Mouse (Mus musculus) G1E (cell line): ENCODE results near the gene Stc2. TPM values are rescaled to one million over a fixed set of nuclear protein-coding genes. Genes with fewer than 3 reads are reported as not detected.
A peak's percentile ranks its signal among the peaks of the same experiment; 100 is the strongest.

Experiments
- ATAC-seq: 2 replicates; pipeline ENCODE4 v1.8.0; 2016; ENCODE audit warnings: mild to moderate bottlenecking; ENCODE audit not compliant: insufficient number of reproducible peaks, poor library complexity, low FRiP score, severe bottlenecking; ENCODE audit errors: extremely low read depth
- DNase-seq: peaks from one replicate; pipeline ENCODE4 v3.0.0; 2012; ENCODE audit warnings: low spot score
- H3K27me3 ChIP-seq: 2 replicates; pipeline ENCODE4 v1.6.1; 2012; ENCODE audit warnings: mild to moderate bottlenecking, low read length, inconsistent platforms; ENCODE audit not compliant: insufficient read depth
- H3K36me3 ChIP-seq: replicated peaks from 2 replicates; pipeline ENCODE3; 2012; ENCODE audit warnings: mild to moderate bottlenecking, inconsistent platforms
- H3K4me1 ChIP-seq: 2 replicates; pipeline ENCODE4 v1.6.1; 2012; ENCODE audit warnings: low read depth, low read length, inconsistent platforms, mixed read lengths; ENCODE audit not compliant: insufficient read depth
- H3K4me3 ChIP-seq: 2 replicates; pipeline ENCODE4 v1.5.1; 2012; ENCODE audit warnings: low read depth, mild to moderate bottlenecking, inconsistent platforms, low read length, moderate library complexity, mixed read lengths
- H3K9me3 ChIP-seq: replicated peaks from 2 replicates; pipeline ENCODE4 v1.6.1; 2012; ENCODE audit warnings: inconsistent platforms
- CTCF ChIP-seq: IDR thresholded peaks from 2 replicates; pipeline ENCODE4 v1.5.1; 2012; ENCODE audit warnings: low read depth, low read length, inconsistent platforms, mixed read lengths
- GATA1 ChIP-seq: IDR thresholded peaks from 2 replicates; pipeline ENCODE4 v1.6.1; 2012; ENCODE audit warnings: borderline replicate concordance, low read length, inconsistent platforms, mixed read lengths
- GATA2 ChIP-seq: IDR thresholded peaks from 2 replicates; pipeline ENCODE4 v1.6.1; 2012; ENCODE audit warnings: low read depth, low read length, inconsistent platforms, borderline replicate concordance
- POLR2AphosphoS5 ChIP-seq: IDR thresholded peaks from 2 replicates; pipeline ENCODE4 v1.6.1; 2012; ENCODE audit warnings: low read depth, low read length, inconsistent platforms; ENCODE audit not compliant: insufficient replicate concordance
- TAL1 ChIP-seq: conservative IDR thresholded peaks from 2 replicates; pipeline ENCODE4 v1.6.1; 2012; ENCODE audit warnings: low read depth, low read length, inconsistent platforms, mixed read lengths
- polyA plus RNA-seq: library from polyadenylated mRNA; stranded (reverse); fragments of >175 nt; gene quantifications from 2 replicates; pipeline ENCODE4 v1.2.3, GENCODE M21; 2012
- total RNA-seq, 2 experiments: library from RNA; stranded (forward) in 1 of 2; stranded (reverse) in 1 of 2; fragments of 200-1000 nt in 1 of 2; fragments of >200 nt in 1 of 2; fragmentation: Nextera tagmentation in 1 of 2; gene quantifications; 2 replicates each; pipeline ENCODE4 v1.2.3; 2014 to 2017

Gene Stc2
- total and polyA plus RNA-seq, 3 experiments: 0.33 TPM; not detected in 2

- 0 out of 2 replicates have a peak, but pooled peaks cover 2% of the 10 kb centered on the region for H3K27me3 ChIP-seq
- DNase-seq (no peak), ATAC-seq (no peak)
- no peaks in the 10 kb centered on the region for H3K36me3 ChIP-seq
- H3K9me3 ChIP-seq: no peaks in the 10 kb centered on the region
- no peak overlapping the region for H3K4me3 ChIP-seq
- no peaks in the 10 kb centered on the region for H3K4me1 ChIP-seq
- TF ChIP-seq POLR2AphosphoS5 (no peak), GATA2 (no peak), GATA1 (no peak), TAL1 (no peak), CTCF (no peak)
These were observed 12.3 kb upstream of the Stc2 start for GRCm38 (mm10) chr11:31382145-31382544.

- Histone ChIP-seq H3K27me3 (peaks cover 10% of the 10 kb centered on the region; the same call in 1 of the 2 replicates), H3K36me3 (no peaks in the 10 kb centered on the region), H3K4me3 (no peak overlapping the region), H3K4me1 (no peaks in the 10 kb centered on the region; the same call in 1 of the 2 replicates), H3K9me3 (no peaks in the 10 kb centered on the region)
- TF ChIP-seq CTCF (peak; percentile 46; the same call in 1 of the 2 replicates), TAL1 (no peak)
- ATAC-seq: peak; percentile 28; the same call in 1 of the 2 replicates
- DNase-seq: no peak
These were observed 3.6 kb upstream of the Stc2 start for GRCm38 (mm10) chr11:31373438-31373837.

- DNase-seq: no peak
- no peak for ATAC-seq
- H3K36me3 ChIP-seq: no peaks in the 10 kb centered on the region
- H3K4me3 ChIP-seq: no peak overlapping the region
- peaks cover 10% of the 10 kb centered on the region; the same call in 1 of the 2 replicates for H3K27me3 ChIP-seq
- no peaks in the 10 kb centered on the region for H3K9me3 ChIP-seq
- no peaks in the 10 kb centered on the region; the same call in 1 of the 2 replicates for H3K4me1 ChIP-seq
- no peak for TF ChIP-seq POLR2AphosphoS5
- TF ChIP-seq GATA2: no peak
- no peak for TF ChIP-seq CTCF
- no peak for TF ChIP-seq TAL1
These were observed 2.3 kb upstream of the Stc2 start for GRCm38 (mm10) chr11:31372206-31372605.

GRCm38 (mm10) chr11:31371256-31371838 lies 1.5 kb upstream of the Stc2 start:
- DNase-seq: no peak
- Histone ChIP-seq H3K4me1 (no peaks in the 10 kb centered on the region; the same call in 1 of the 2 replicates), H3K36me3 (no peaks in the 10 kb centered on the region), H3K27me3 (peaks cover 10% of the 10 kb centered on the region; the same call in 1 of the 2 replicates), H3K4me3 (no peak overlapping the region), H3K9me3 (no peaks in the 10 kb centered on the region)
- no peak for TF ChIP-seq POLR2AphosphoS5
- no peak for TF ChIP-seq TAL1
- TF ChIP-seq CTCF: no peak
- TF ChIP-seq GATA2: no peak
- TF ChIP-seq GATA1: no peak
- no peak for ATAC-seq

GRCm38 (mm10) chr11:31370436-31371230 lies 759 bp upstream of the Stc2 start:
- TF ChIP-seq CTCF (no peak), TAL1 (no peak), POLR2AphosphoS5 (no peak), GATA1 (no peak), GATA2 (no peak)
- H3K4me1 ChIP-seq: no peaks in the 10 kb centered on the region; the same call in 1 of the 2 replicates
- H3K4me3 ChIP-seq: no peak overlapping the region
- no peaks in the 10 kb centered on the region for H3K9me3 ChIP-seq
- H3K36me3 ChIP-seq: no peaks in the 10 kb centered on the region
- DNase-seq (no peak), ATAC-seq (no peak)
- H3K27me3 ChIP-seq: peaks cover 10% of the 10 kb centered on the region; the same call in 1 of the 2 replicates

- H3K4me1 ChIP-seq: no peaks in the 10 kb centered on the region; the same call in 1 of the 2 replicates
- ATAC-seq: no peak
- TF ChIP-seq TAL1 (no peak), GATA1 (no peak), CTCF (no peak), GATA2 (no peak)
- H3K36me3 ChIP-seq: no peaks in the 10 kb centered on the region
- DNase-seq: no peak
- H3K4me3 ChIP-seq: no peak overlapping the region
- peaks cover 12% of the 10 kb centered on the region; the same call in 1 of the 2 replicates for H3K27me3 ChIP-seq
- H3K9me3 ChIP-seq: no peaks in the 10 kb centered on the region
These were observed 768 bp downstream of the Stc2 start for GRCm38 (mm10) chr11:31368965-31369647.
